Mouse (Mus musculus) urinary bladder, postnatal 4 days (tissue): ENCODE measurements around the gene Olfr1353.
"Not testable (repeated sequence)": the region's sequence is repeated elsewhere in the genome, so short reads cannot be mapped to it uniquely, and the experiment has no call there.

Experiments
- DNase-seq, 2 experiments: peaks; one replicate each; pipeline ENCODE4 v3.0.0; 2021 to 2022; ENCODE audit warnings: low spot score in 2 of 2

The Olfr1353 gene

DNA sequence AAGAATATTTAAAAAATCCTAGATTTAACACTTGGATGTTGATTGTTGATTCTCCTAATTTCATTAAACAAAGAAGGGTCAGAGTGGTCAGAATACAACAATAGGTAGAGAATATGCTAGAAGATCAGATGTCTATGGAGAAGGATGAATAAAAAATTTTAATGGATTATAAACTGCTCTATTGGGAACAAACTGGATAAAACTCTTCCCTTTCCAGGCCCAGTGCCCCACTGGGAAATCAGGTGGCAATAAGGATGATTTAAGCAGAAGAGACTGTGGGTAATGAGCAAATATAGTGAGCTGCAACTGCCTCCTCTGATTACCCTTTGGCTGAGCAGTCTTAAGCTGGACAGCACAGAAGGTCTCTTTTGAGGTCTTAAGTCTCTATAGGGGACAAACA lies at the start of gene Olfr1353:
TSS of gene Olfr1353 (plus strand) at position 301 of the 400 bp plus-strand sequence.
- not testable (repeated sequence) for DNase-seq

DNA sequence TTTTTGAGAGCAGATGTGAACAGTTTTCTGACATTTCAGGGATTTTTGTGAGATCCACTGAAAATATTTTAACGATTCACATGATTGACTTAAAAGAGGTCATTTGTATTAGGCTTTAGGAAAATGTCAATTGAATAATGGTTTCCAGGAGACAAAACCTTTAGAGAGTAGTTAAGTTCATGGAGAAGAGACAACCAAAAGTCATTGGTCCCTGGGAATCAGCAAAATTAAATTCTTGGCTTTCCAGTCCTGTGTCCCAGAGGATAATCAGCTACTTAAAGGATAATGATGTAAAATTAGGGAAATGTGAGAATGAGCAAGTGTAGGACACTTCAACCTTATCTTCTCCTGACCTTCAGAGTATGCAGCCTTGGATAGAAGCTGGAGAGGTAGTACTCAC lies 12.8 kb upstream of the Olfr1353 start, which contains the start of gene Olfr8:
TSS of gene Olfr8 (plus strand) at position 301 of the 400 bp plus-strand sequence.
- DNase-seq, result not testable (repeated sequence)

DNA sequence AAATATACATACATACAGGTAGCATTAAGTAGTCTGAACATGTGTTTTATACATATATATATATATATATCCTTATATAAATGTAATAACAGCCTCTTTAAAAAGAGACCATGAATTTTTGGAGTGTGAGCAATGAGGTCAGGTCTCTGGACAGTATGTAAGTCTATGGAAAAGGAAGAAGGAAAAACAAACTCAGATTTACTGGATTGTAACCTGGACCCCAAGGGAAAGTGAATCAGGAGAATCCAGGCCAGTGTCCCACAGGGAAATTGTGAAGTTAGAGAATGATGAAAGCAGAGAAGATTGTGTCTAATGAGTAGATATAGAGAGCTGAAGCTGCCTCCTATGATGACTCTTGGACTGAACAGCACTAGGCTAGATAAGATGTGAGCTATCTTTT lies 17.6 kb downstream of the Olfr1353 start, which contains the start of gene Olfr1352:
TSS of gene Olfr1352 (plus strand) at position 301 of the 400 bp plus-strand sequence.
- no peak for DNase-seq

DNA sequence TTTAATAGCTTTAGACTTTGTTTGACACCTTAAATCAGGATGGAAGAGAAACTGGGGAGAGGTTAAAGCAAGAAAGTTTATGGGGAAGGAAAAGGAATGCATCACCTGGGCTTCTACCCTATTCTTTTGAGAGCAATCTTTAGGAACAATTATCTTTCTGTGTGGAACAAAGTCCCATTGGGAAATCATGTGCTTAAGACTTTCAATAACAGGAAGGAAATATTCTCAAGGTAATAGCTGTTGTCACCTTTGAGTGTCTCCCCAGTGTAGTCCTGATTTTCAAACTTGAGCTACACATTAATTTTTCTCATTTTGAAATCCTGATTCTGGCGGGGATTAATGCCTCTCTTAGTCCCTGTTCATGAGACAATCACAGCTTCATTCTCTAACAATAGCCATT lies 49.1 kb downstream of the Olfr1353 start, which contains the start of gene Olfr1351:
TSS of gene Olfr1351 (plus strand) at position 301 of the 400 bp plus-strand sequence.
- DNase-seq, result no peak
